Mouse (Mus musculus): ENCODE data around the gene Las1l. TPM values are rescaled to one million over a fixed set of nuclear protein-coding genes. Genes with fewer than 3 reads are reported as not detected.

The Las1l gene
- polyA plus RNA-seq, 1 experiment from 2014 or later = 97.7 TPM

- no peak for ATAC-seq (ENCODE audit: low FRiP score)
- Histone ChIP-seq H3K36me3 (peaks cover 45% of the 10 kb centered on the region), H3K4me1 (replicated peaks) (no peaks in the 10 kb centered on the region), H3K27ac (no peak overlapping the region), H3K27me3 (no peaks in the 10 kb centered on the region), H3K9ac (no peak overlapping the region), H3K9me3 (no peaks in the 10 kb centered on the region), H3K4me2 (no peak overlapping the region), H3K4me3 (no peak overlapping the region)
- 93% methylated on average over 4 of the region's 4 CpGs for WGBS
Measured at GRCm38 (mm10) chrX:95948135-95948534, 8.6 kb downstream of the Las1l start.

GRCm38 (mm10) chrX:95945496-95945895 is 11.3 kb downstream of the Las1l start:
- H3K4me1 ChIP-seq (replicated peaks) = no peaks in the 10 kb centered on the region

GRCm38 (mm10) chrX:95935481-95935880 is 21.3 kb downstream of the Las1l start:
- WGBS = 94% methylated on average over 2 of the region's 2 CpGs
- H3K4me3 ChIP-seq = no peak overlapping the region
- H3K27me3 ChIP-seq = no peaks in the 10 kb centered on the region
- no peak for ATAC-seq (ENCODE audit: low FRiP score)
- H3K27ac ChIP-seq = no peak overlapping the region
- H3K9me3 ChIP-seq = no peaks in the 10 kb centered on the region
- H3K4me2 ChIP-seq = no peak overlapping the region
- H3K36me3 ChIP-seq = peaks cover 49% of the 10 kb centered on the region
- H3K4me1 ChIP-seq (replicated peaks) = no peaks in the 10 kb centered on the region
- H3K9ac ChIP-seq = no peak overlapping the region

More at GRCm38 (mm10) chrX:95945496-95945895, 11.3 kb downstream of the Las1l start:
- H3K9me3 ChIP-seq = no peaks in the 10 kb centered on the region
- no peak overlapping the region for H3K4me3 ChIP-seq
- H3K27me3 ChIP-seq = no peaks in the 10 kb centered on the region
- no peak overlapping the region for H3K9ac ChIP-seq
- no peak for ATAC-seq (ENCODE audit: low FRiP score)
- H3K36me3 ChIP-seq = peaks cover 47% of the 10 kb centered on the region
- 94% methylated on average over 2 of the region's 2 CpGs for WGBS
- H3K4me2 ChIP-seq = no peak overlapping the region
- no peak overlapping the region for H3K27ac ChIP-seq

GRCm38 (mm10) chrX:95902716-95903115 is 54.0 kb downstream of the Las1l start:
- Histone ChIP-seq H3K4me3 (no peak overlapping the region), H3K9me3 (no peaks in the 10 kb centered on the region), H3K4me1 (replicated peaks) (no peaks in the 10 kb centered on the region), H3K27me3 (no peaks in the 10 kb centered on the region), H3K9ac (no peak overlapping the region), H3K36me3 (no peaks in the 10 kb centered on the region), H3K27ac (no peak overlapping the region), H3K4me2 (no peak overlapping the region)
- WGBS = 77% methylated on average over 3 of the region's 3 CpGs
- no peak for ATAC-seq (ENCODE audit: low FRiP score)

Other genes with a start within 250 kb of the Las1l start
- gene Zc3h12b, start 245.3 kb downstream of the Las1l start, polyA plus RNA-seq (2015; fragmentation: Nextera tagmentation; extraction: Ambion mirVana) = 2.6 and 2.7 TPM in 2 replicates
- gene Msn, start 139.1 kb upstream of the Las1l start, polyA plus RNA-seq (2015; fragmentation: Nextera tagmentation; extraction: Ambion mirVana) = 43.7 and 48.9 TPM in 2 replicates